Mouse (Mus musculus) C2C12 (cell line): ENCODE measurements around the gene 2310061I04Rik.

ENCODE experiments used
- CEBPB ChIP-seq: IDR thresholded peaks from one replicate; pipeline ENCODE4 v1.6.1; 2011; ENCODE audit warnings: low read depth, mild to moderate bottlenecking, control low read depth, moderate library complexity
- CTCF ChIP-seq: IDR thresholded peaks from one replicate; pipeline ENCODE4 v1.5.1; 2011; ENCODE audit not compliant: control insufficient read depth, insufficient read depth, insufficient read length
- MAX ChIP-seq: IDR thresholded peaks from one replicate; pipeline ENCODE4 v1.6.1; 2011; ENCODE audit warnings: mild to moderate bottlenecking, control low read depth
- USF1 ChIP-seq: IDR thresholded peaks from one replicate; pipeline ENCODE4 v1.6.1; 2011; ENCODE audit warnings: low read depth, mild to moderate bottlenecking, control low read depth, moderate library complexity

DNA sequence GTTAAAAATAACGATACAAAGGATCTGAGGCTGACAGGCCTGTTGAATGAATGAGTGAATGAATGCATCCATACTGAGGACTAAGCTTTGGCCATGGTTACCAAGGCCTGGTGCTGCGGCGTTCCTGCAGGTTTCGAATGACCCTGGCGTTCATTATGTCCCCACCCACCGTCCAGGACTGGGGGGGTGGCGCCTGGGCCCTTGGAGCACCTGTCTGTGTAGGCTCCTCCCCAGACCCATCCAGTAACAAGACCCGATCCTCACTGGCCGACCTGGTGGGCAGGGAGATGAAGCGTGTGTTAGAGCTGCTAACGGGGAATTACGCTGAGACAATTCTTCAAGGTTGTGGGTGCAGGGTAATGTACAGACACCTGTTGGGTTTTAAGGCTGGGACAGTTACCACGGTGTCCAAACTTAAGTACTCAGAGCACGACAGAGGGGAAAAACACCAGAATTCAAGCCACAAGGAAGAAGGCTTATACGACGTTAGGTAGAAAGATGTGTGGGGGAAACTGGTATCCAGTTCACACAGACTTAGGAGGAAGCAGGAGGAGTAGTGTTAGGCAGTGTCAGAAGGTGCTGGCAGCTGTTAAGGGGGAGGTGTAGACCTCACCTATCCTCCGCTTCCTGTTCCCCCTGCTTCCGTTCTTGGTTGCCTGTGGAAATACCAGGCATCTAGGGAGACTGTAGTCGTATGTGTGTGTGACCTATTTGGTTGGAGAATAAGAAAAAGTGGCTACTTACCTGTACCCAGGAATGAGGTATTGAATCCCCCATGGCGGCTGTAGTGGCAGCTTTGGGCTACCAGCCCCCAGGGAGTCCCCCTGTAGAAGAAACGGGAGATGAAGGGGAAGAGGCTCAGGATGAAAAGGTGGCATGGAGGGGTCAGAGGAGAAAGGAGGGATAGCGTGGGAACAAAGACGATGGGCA, 678 bp upstream of the 2310061I04Rik start:
- TF ChIP-seq CTCF = no peak
- no peak for TF ChIP-seq MAX
- no peak for TF ChIP-seq CEBPB
- TF ChIP-seq USF1 = no peak
